ENCODE assay signal across 7 mouse cellular contexts in genomic region chr5:121601547-121602299, GRCm38 (mm10). TPM values are rescaled to one million over a fixed set of nuclear protein-coding genes. Genes with fewer than 3 reads are reported as not detected.
DNase-seq lines count a peak whose midpoint lies in the region; TF ChIP-seq lines count a peak whose summit lies in the region.

No protein-coding gene starts in this region.

- H3K27ac ChIP-seq in cerebellum, adult 2 months (ENCODE audit: insufficient read depth, low read length) = no peak overlapping the region
- no peak overlapping the region for H3K27ac ChIP-seq in left cerebral cortex, adult 2 months
- H3K27ac ChIP-seq in spleen, adult 2 months (ENCODE audit: insufficient read depth, low read length) = no peak overlapping the region

- 45% methylated on average over 9 of the region's 9 CpGs for WGBS in cerebellum, adult 2 months
- WGBS in spleen, adult 2 months = 49% methylated on average over 9 of the region's 9 CpGs

- peak; percentile 98 for TF ChIP-seq CTCF in cerebellum, adult 2 months (IDR thresholded peaks at IDR 0.05; ENCODE audit: borderline replicate concordance, insufficient read depth, low read depth, low read length)
- TF ChIP-seq CTCF in left cerebral cortex, adult 2 months (IDR thresholded peaks at IDR 0.05) = peak; percentile 99
- peak; percentile 99 for TF ChIP-seq CTCF in spleen, adult 2 months (IDR thresholded peaks at IDR 0.05; ENCODE audit: extremely low read depth, insufficient read depth, insufficient read length, insufficient replicate concordance)

- no peaks in the 10 kb centered on the region for H3K27me3 ChIP-seq in cerebellum, adult 2 months (ENCODE audit: control insufficient read depth, insufficient read depth, low read length)
- H3K27me3 ChIP-seq in megakaryocyte, embryonic 14.5 days (replicated peaks) = no peaks in the 10 kb centered on the region
- no peaks in the 10 kb centered on the region for H3K27me3 ChIP-seq in spleen, adult 2 months (ENCODE audit: control insufficient read depth, insufficient read depth, low read length)

- no peak for TF ChIP-seq POLR2A in cerebellum, adult 2 months (IDR thresholded peaks at IDR 0.05; ENCODE audit: borderline replicate concordance, insufficient read depth, low read length)
- no peak for TF ChIP-seq POLR2A in spleen, adult 2 months (IDR thresholded peaks at IDR 0.05; ENCODE audit: low read depth, low read length)

- intact Hi-C loops in left cerebral cortex, adult 2 months (cut with DNase I) = loop anchor here (1.0 to 2.0 kb wide), 2 partner anchors 37 to 55 kb away; no protein-coding TSS in a partner anchor

- H3K4me3 ChIP-seq in cerebellum, adult 2 months (replicated peaks; ENCODE audit: insufficient read depth, low read depth, low read length) = no peak overlapping the region
- no peak overlapping the region for H3K4me3 ChIP-seq in left cerebral cortex, adult 2 months
- H3K4me3 ChIP-seq in megakaryocyte, embryonic 14.5 days (replicated peaks) = peak overlapping the region; percentile 86
- no peak overlapping the region for H3K4me3 ChIP-seq in spleen, adult 2 months (ENCODE audit: extremely low read depth, insufficient read depth, insufficient read length)

- peak; percentile 58 for DNase-seq in WW6 (ENCODE audit: low read depth, low spot score)
- peak; percentile 81 to 88 for DNase-seq in cerebellum, adult 2 months
- peak; percentile 82 to 86 for DNase-seq in frontal cortex, postnatal 25 days (ENCODE audit: low spot score in 2 of 2)
- peak; percentile 69 for DNase-seq in hindlimb bud, embryonic 11.5 days (ENCODE audit: extremely low spot score, low read depth, low spot score)
- peak; percentile 84 to 90 for DNase-seq in left cerebral cortex, adult 2 months (ENCODE audit: extremely low spot score in 1 of 2, low spot score in 2 of 2)
- peak; percentile 57 to 88 for DNase-seq in spleen, adult 2 months (ENCODE audit: low read depth in 1 of 2, low spot score in 2 of 2)

- H3K36me3 ChIP-seq in megakaryocyte, embryonic 14.5 days (replicated peaks; ENCODE audit: low read length) = peaks cover 19% of the 10 kb centered on the region
- no peaks in the 10 kb centered on the region for H3K36me3 ChIP-seq in spleen, adult 2 months (ENCODE audit: control insufficient read depth, insufficient read depth, low read length)

- H3K9me3 ChIP-seq in megakaryocyte, embryonic 14.5 days = no peaks in the 10 kb centered on the region

- H3K4me1 ChIP-seq in cerebellum, adult 2 months (ENCODE audit: control insufficient read depth, insufficient read depth, low read length) = no peaks in the 10 kb centered on the region
- H3K4me1 ChIP-seq in megakaryocyte, embryonic 14.5 days = peaks cover 44% of the 10 kb centered on the region
- peaks cover 13% of the 10 kb centered on the region; the same call in 1 of the 2 replicates for H3K4me1 ChIP-seq in spleen, adult 2 months (ENCODE audit: control insufficient read depth, insufficient read depth, insufficient read length)

RNA-seq across cellular contexts. Expression of gene Aldh2, which starts 8.1 kb away (rescaled TPM):
- polyA plus RNA-seq in cerebellum, adult 2 months (2012; rRNA removed) = 174 and 192 TPM in 2 replicates
- total RNA-seq in left cerebral cortex, adult 2 months (2021) = 100 to 1,000 TPM; 111 to 120 TPM
- 768 and 846 TPM in 2 replicates for polyA plus RNA-seq in megakaryocyte, embryonic 14.5 days (2012; ENCODE audit: insufficient read depth, low replicate concordance)
- 384 and 386 TPM in 2 replicates for polyA plus RNA-seq in spleen, adult 2 months (2012; rRNA removed)

RNA-seq across cellular contexts. Expression of gene Acad12, which starts 17.0 kb away (rescaled TPM):
- polyA plus RNA-seq in cerebellum, adult 2 months (2012; rRNA removed) = 3.8 and 5.3 TPM in 2 replicates
- 1 to 10 TPM; 6.1 to 6.9 TPM for total RNA-seq in left cerebral cortex, adult 2 months (2021)
- polyA plus RNA-seq in megakaryocyte, embryonic 14.5 days (2012; ENCODE audit: insufficient read depth, low replicate concordance) = 2.2 and 2.6 TPM in 2 replicates
- 3.9 and 5.5 TPM in 2 replicates for polyA plus RNA-seq in spleen, adult 2 months (2012; rRNA removed)

RNA-seq across cellular contexts. Expression of gene Mapkapk5, which starts 56.0 kb away (rescaled TPM):
- polyA plus RNA-seq in cerebellum, adult 2 months (2012; rRNA removed) = 88.2 and 94.9 TPM in 2 replicates
- total RNA-seq in left cerebral cortex, adult 2 months (2021) = 10 to 100 TPM; 60.1 to 75.3 TPM
- 54.2 and 85.9 TPM in 2 replicates for polyA plus RNA-seq in megakaryocyte, embryonic 14.5 days (2012; ENCODE audit: insufficient read depth, low replicate concordance)
- 17.9 and 18.9 TPM in 2 replicates for polyA plus RNA-seq in spleen, adult 2 months (2012; rRNA removed)

RNA-seq across cellular contexts. Expression of gene Adam1a, which starts 56.4 kb away (rescaled TPM):
- 30.6 and 31.5 TPM in 2 replicates for polyA plus RNA-seq in cerebellum, adult 2 months (2012; rRNA removed)
- total RNA-seq in left cerebral cortex, adult 2 months (2021) = 10 to 100 TPM; 12.1 to 14.9 TPM
- not detected in 2 replicates for polyA plus RNA-seq in megakaryocyte, embryonic 14.5 days (2012; ENCODE audit: insufficient read depth, low replicate concordance)
- 2.1 and 2.8 TPM in 2 replicates for polyA plus RNA-seq in spleen, adult 2 months (2012; rRNA removed)

RNA-seq across cellular contexts. Expression of gene Gm42878, which starts 56.4 kb away (rescaled TPM):
- polyA plus RNA-seq in cerebellum, adult 2 months (2012; rRNA removed) = 0.21 TPM in 2 replicates
- total RNA-seq in left cerebral cortex, adult 2 months (2021) = under 1 TPM in 1 of 2 experiments, not detected in 1; 0.98 TPM
- not detected in 2 replicates for polyA plus RNA-seq in megakaryocyte, embryonic 14.5 days (2012; ENCODE audit: insufficient read depth, low replicate concordance)
- polyA plus RNA-seq in spleen, adult 2 months (2012; rRNA removed) = 0.19 TPM in 1 of 2 replicates, not detected in the other
